Mouse (Mus musculus) central nervous system, embryonic 14 days (tissue): ENCODE measurements around the gene Vmn1r65. TPM values are rescaled to one million over a fixed set of nuclear protein-coding genes. Genes with fewer than 3 reads are reported as not detected.

Source experiments
- polyA plus RNA-seq: library from polyadenylated mRNA; depleted of rRNA; stranded (reverse); fragments of >200 nt; gene quantifications from 2 replicates; pipeline ENCODE4 v1.2.3, GENCODE M21; 2012; rRNA removed

Gene Vmn1r65
- not detected in 2 replicates for polyA plus RNA-seq

DNA sequence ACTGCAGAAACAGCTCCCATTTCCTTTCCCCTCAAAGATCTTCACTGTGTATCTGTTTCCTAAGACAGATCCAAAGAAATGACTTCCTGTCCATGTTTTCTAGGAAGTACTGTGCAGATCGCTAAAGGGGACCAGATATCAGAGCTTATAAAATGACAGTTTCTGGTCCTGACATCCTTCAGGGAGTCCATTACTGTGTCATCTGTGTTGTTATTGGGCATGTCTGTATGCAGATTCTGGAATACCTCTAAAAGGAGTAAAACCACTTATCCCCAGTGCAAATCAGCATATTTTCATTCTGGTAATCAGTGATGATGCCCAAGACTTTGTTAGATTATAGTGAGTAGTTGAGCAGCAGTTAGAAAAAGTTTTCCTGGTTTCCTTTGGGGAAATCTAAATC, at the start of gene Vmn1r65:
Gene Vmn1r65 (minus strand): TSS at position 101 of the 400 bp plus-strand sequence.

DNA sequence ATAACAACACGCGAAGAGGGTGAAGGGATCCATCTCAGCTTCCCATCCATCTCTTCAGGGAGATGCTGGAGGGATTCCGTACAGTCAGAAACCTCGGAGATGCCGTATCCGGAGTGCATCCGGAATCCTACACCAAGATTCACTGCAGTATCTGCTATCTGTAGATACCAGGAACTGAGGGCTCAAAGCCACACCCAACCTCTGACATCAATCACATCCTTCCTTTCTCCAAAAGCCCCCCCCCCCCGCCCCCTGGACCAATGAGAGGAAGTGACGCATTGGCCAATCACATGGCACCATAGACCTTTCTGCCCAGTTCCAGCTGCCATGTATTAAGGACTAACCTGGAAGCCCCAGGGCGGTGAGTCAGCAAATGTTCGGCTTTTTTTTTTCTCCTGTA, 34.1 kb upstream of the Vmn1r65 start, which contains the start of gene Nlrp4c:
Gene Nlrp4c (plus strand): TSS at position 301 of the 400 bp plus-strand sequence.

Other genes with a start within 250 kb of the Vmn1r65 start
- gene Vmn1r63, start 205.6 kb downstream of the Vmn1r65 start, polyA plus RNA-seq: not detected in 2 replicates
- gene Vmn1r64, start 126.5 kb downstream of the Vmn1r65 start, polyA plus RNA-seq: not detected in 2 replicates
- not detected in 2 replicates for gene Nlrp4c, start 34.2 kb upstream of the Vmn1r65 start, polyA plus RNA-seq
- 42.9 and 43.0 TPM in 2 replicates for gene Zfp787, start 145.0 kb upstream of the Vmn1r65 start, polyA plus RNA-seq
- 69.2 and 77.8 TPM in 2 replicates for gene Zfp444, start 161.2 kb upstream of the Vmn1r65 start, polyA plus RNA-seq
- gene Galp, start 186.1 kb upstream of the Vmn1r65 start, polyA plus RNA-seq: not detected in 2 replicates
- gene Zscan5b, start 211.3 kb upstream of the Vmn1r65 start, polyA plus RNA-seq: not detected in 2 replicates
- gene Epp13, start 241.7 kb upstream of the Vmn1r65 start, polyA plus RNA-seq: 0.20 TPM in 1 of 2 replicates, not detected in the other